Mouse (Mus musculus) midbrain, postnatal 0 days (tissue): ENCODE data around the gene Zcchc4. TPM values are rescaled to one million over a fixed set of nuclear protein-coding genes. Genes with fewer than 3 reads are reported as not detected.

Source experiments
- ATAC-seq: fragments of 200-750 bp; cut with Nextera tagmentation; 2 replicates; pipeline ENCODE4 v1.8.0; 2017; ENCODE audit warnings: moderate number of reproducible peaks, mild to moderate bottlenecking, moderate TSS enrichment, moderate library complexity; ENCODE audit not compliant: low FRiP score
- DNase-seq: peaks from one replicate; pipeline ENCODE4 v3.0.0-alpha.2; 2015; ENCODE audit warnings: low spot score
- H3K27ac ChIP-seq: fragments of 300-500 bp; sonication (generic); 2 replicates; pipeline ENCODE4 v1.5.1; 2014; ENCODE audit warnings: low read depth, mild to moderate bottlenecking, low read length, mixed read lengths
- H3K27me3 ChIP-seq: fragments of 300-500 bp; sonication (generic); 2 replicates; pipeline ENCODE4 v1.6.1; 2014; ENCODE audit warnings: low read length, control low read depth, mixed read lengths; ENCODE audit not compliant: insufficient read depth
- H3K36me3 ChIP-seq: fragments of 300-500 bp; sonication (generic); 2 replicates; pipeline ENCODE4 v1.6.1; 2014; ENCODE audit warnings: low read length, control low read depth, mixed read lengths; ENCODE audit not compliant: insufficient read depth
- H3K4me1 ChIP-seq: fragments of 300-500 bp; sonication (generic); 2 replicates; pipeline ENCODE4 v1.6.1; 2014; ENCODE audit warnings: mild to moderate bottlenecking, control low read depth, antibody characterized with exemption, low read length, mixed read lengths; ENCODE audit not compliant: insufficient read depth
- H3K4me2 ChIP-seq: fragments of 300-500 bp; sonication (generic); 2 replicates; pipeline ENCODE4 v1.6.1; 2014; ENCODE audit warnings: low read depth, mild to moderate bottlenecking, low read length, mixed read lengths; ENCODE audit not compliant: poor library complexity, severe bottlenecking
- H3K4me3 ChIP-seq: fragments of 300-500 bp; sonication (generic); 2 replicates; pipeline ENCODE4 v1.5.1; 2014; ENCODE audit warnings: low read depth, mild to moderate bottlenecking, low read length, moderate library complexity
- H3K9ac ChIP-seq: fragments of 300-500 bp; sonication (generic); replicated peaks from 2 replicates; pipeline ENCODE4 v1.6.1; 2014; ENCODE audit warnings: mild to moderate bottlenecking, low read length, moderate library complexity, mixed read lengths; ENCODE audit not compliant: poor library complexity, severe bottlenecking
- H3K9me3 ChIP-seq: fragments of 300-500 bp; sonication (generic); 2 replicates; pipeline ENCODE4 v1.6.1; 2016; ENCODE audit warnings: low read length, control low read depth
- CTCF ChIP-seq: IDR thresholded peaks from 2 replicates; pipeline ENCODE4 v1.5.1; 2016; ENCODE audit warnings: antibody characterized with exemption, mild to moderate bottlenecking
- WGBS: fragments of 180-500 bp; shearing (Covaris S2); extraction: QIAGEN DNeasy Blood & Tissue Kit; methylation state at CpG from one replicate; pipeline ENCODE4 v1.1.7; 2014; 5-methylcytosine and 5-hydroxymethylcytosine counted together
- polyA plus RNA-seq: library from polyadenylated mRNA; unstranded; fragments of >200 nt; fragmentation: Nextera tagmentation; extraction: Ambion mirVana; gene quantifications from 2 replicates; pipeline ENCODE4 v1.2.1, GENCODE M21; 2015
- total RNA-seq: library from RNA; depleted of rRNA; stranded (reverse); fragments of >200 nt; gene quantifications from 2 replicates; pipeline ENCODE4 v1.2.3, GENCODE M21; 2014

The Zcchc4 gene
- total and polyA plus RNA-seq, 2 experiments from 2014 or later, result 7.3 to 10.7 TPM

DNA sequence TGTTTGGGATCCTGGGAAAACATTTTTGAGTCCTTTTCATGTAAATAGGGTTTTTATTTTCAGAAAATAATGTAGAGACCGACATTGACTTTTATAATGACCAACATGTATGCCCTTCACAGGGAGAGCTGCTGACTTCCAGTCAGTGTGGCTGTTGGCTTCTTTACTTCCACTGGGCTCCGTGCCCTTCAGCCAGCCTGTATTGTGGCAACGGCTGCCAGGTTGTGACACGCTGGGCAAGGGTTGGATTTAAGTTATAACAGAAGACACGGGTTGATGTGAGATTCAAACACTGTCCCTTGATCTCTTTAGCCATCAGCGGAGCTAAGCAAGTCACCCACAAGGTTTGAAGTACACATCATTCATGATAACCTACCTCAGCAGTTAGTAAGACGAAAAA is 43.5 kb downstream of the Zcchc4 start:
- H3K4me1 ChIP-seq, result no peaks in the 10 kb centered on the region
- ATAC-seq, result no peak
- no peak for DNase-seq
- H3K27ac ChIP-seq, result no peak overlapping the region
- 91% methylated on average over 7 of the region's 7 CpGs for WGBS
- H3K4me2 ChIP-seq, result no peak overlapping the region
- H3K4me3 ChIP-seq, result no peak overlapping the region
- no peaks in the 10 kb centered on the region for H3K27me3 ChIP-seq
- no peaks in the 10 kb centered on the region for H3K9me3 ChIP-seq
- TF ChIP-seq CTCF, result no peak
- peaks cover 10% of the 10 kb centered on the region; the same call in 1 of the 2 replicates for H3K36me3 ChIP-seq
- H3K9ac ChIP-seq, result no peak overlapping the region

DNA sequence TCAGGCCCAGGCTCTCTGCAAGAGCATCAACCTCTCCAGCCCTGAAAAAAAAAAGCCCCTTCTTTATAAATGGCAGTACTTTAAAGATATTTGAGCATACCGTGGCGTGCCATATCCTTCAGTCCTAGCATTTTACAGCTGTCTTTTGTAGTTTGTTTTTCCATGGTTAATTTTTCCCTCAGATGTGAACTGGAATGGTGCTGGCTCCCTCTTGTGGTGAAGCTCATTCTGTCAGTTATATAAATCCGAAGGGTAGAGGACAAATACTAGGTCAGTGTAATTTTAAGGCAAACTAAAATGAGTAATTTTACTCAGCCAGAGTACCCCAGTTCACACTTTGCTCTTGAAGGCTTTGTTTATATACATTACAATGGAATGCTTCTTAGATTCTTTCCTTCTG is 46.5 kb downstream of the Zcchc4 start:
- TF ChIP-seq CTCF, result peak; percentile 89
- Histone ChIP-seq H3K9me3 (no peaks in the 10 kb centered on the region), H3K36me3 (peaks cover 8% of the 10 kb centered on the region; the same call in 1 of the 2 replicates), H3K4me3 (no peak overlapping the region), H3K4me2 (no peak overlapping the region), H3K27me3 (no peaks in the 10 kb centered on the region), H3K27ac (no peak overlapping the region), H3K9ac (no peak overlapping the region), H3K4me1 (no peaks in the 10 kb centered on the region)
- no peak for ATAC-seq
- peak; percentile 75 for DNase-seq
- 21% methylated on average over 3 of the region's 3 CpGs for WGBS

DNA sequence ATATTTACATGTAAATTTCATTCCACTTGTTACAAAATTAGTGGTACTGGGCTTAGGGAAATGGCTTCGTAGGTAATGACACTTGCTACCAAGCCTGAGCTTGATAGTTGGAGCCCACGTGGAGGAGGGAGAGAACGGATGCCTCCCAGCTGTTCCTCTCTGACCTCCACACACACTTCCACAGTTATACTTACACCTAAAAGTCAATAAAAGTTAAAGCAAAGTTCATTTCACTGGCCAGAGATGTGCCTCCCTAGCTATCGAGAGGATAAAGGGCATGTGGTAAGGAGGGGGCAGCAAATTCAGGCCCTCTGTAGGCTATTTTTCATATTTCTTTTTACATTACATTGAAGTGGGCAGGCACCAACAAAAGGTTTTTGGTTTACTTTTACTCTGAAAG is 52.7 kb downstream of the Zcchc4 start:
- Histone ChIP-seq H3K4me1 (no peaks in the 10 kb centered on the region), H3K4me3 (no peak overlapping the region), H3K27ac (no peak overlapping the region), H3K27me3 (no peaks in the 10 kb centered on the region), H3K36me3 (0 out of 2 replicates have a peak, but pooled peaks cover 2% of the 10 kb centered on the region), H3K4me2 (no peak overlapping the region), H3K9me3 (no peaks in the 10 kb centered on the region), H3K9ac (no peak overlapping the region)
- ATAC-seq, result no peak
- WGBS, result 91% methylated on average over 4 of the region's 4 CpGs
- TF ChIP-seq CTCF, result no peak
- DNase-seq, result no peak

DNA sequence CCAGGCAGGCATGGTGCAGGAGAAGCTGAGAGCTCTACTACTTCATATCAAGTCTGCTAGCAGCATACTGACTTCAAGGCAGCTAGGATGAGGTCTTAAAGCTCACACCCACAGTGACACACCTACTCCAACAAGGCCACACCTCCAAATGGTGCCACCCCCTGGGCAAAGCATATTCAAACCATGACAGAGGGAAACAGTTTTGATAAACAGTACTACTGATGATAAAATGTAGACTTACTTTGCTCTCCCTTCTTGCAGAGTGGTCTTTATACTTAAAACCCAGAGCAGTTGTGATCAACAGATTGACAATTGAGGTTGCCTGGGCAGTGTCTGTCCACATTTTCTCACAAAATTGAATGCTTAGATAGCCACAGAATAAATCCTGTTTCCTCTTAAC is 57.8 kb downstream of the Zcchc4 start:
- H3K36me3 ChIP-seq, result peaks cover 2% of the 10 kb centered on the region; the same call in 1 of the 2 replicates

DNA sequence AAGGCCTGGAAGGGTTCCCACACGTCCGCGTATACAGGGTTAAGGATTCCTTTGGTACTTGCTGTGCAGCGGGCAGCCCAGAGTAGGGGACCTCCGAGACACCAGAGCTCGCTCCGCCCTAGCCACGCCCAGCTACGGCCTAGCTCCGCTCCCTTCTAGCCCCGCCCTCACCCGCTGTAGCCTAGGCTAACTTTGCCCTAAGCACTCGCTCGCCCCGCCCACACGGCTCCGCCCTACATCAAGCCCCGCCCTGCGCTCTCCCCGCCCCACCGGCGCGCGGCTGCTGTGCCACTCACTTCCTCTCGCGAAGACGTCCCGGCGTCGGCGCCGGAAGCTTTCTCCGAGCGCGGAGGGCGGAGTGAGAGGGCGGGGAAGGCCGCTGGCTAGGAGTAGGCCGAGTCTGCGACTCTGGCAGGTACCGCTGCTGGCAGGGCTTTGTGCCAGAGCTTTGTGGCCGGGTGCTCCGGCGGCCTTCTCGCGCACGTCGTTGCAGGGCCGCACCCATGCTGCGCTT is 58.6 kb downstream of the Zcchc4 start, which contains the start of gene Anapc4:
Gene Anapc4 (plus strand): TSS at position 252 of the 514 bp plus-strand sequence.
- Histone ChIP-seq H3K36me3 (peaks cover 2% of the 10 kb centered on the region; the same call in 1 of the 2 replicates), H3K9me3 (no peaks in the 10 kb centered on the region), H3K4me1 (peaks cover 12% of the 10 kb centered on the region; the same call in 1 of the 2 replicates), H3K9ac (peak within 1 kb of the TSS; percentile 87), H3K4me2 (peak within 1 kb of the TSS; percentile 82), H3K27ac (peak within 1 kb of the TSS; percentile 83), H3K27me3 (no peaks in the 10 kb centered on the region), H3K4me3 (peak within 1 kb of the TSS; percentile 82)
- ATAC-seq (peak; percentile 97), DNase-seq (peak; percentile 98)
- under 1% methylated on average over 42 of the region's 50 CpGs for WGBS
- TF ChIP-seq CTCF, result no peak

More for the DNA sequence above, 57.8 kb downstream of the Zcchc4 start:
- no peak for DNase-seq
- H3K4me3 ChIP-seq, result peak overlapping the region; percentile 82; the same call in 1 of the 2 replicates
- H3K9ac ChIP-seq, result peak overlapping the region; percentile 87
- no peak for ATAC-seq
- peaks cover 12% of the 10 kb centered on the region; the same call in 1 of the 2 replicates for H3K4me1 ChIP-seq
- no peaks in the 10 kb centered on the region for H3K9me3 ChIP-seq
- H3K4me2 ChIP-seq, result peak overlapping the region; percentile 82
- H3K27me3 ChIP-seq, result no peaks in the 10 kb centered on the region
- peak overlapping the region; percentile 83 for H3K27ac ChIP-seq
- TF ChIP-seq CTCF, result no peak

DNA sequence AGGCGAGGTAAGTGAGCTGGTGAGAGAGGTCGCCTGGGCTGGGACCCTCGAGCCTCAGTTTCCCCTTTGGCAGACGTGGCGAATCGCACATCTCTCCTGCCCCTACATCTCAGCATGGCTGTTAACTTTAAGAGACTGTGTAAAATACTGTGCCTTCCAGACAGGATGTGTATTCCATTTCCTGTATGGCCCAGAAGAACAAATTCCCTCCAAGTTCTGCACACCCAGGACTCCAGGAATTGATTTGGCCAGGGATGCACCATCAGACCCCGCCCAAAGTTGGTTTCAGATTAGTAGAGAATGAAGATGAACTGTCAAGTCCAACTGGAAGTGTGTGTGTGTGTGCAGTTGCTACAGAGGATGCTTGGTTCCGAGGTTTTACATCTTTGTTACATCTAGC is 59.2 kb downstream of the Zcchc4 start:
- H3K36me3 ChIP-seq, result peaks cover 2% of the 10 kb centered on the region; the same call in 1 of the 2 replicates
- H3K4me2 ChIP-seq, result peak overlapping the region; percentile 82
- no peaks in the 10 kb centered on the region for H3K9me3 ChIP-seq
- 9% methylated on average over 8 of the region's 8 CpGs for WGBS
- H3K9ac ChIP-seq, result peak overlapping the region; percentile 87
- peaks cover 12% of the 10 kb centered on the region; the same call in 1 of the 2 replicates for H3K4me1 ChIP-seq
- peak; percentile 35 for ATAC-seq
- DNase-seq, result no peak
- peak overlapping the region; percentile 82 for H3K4me3 ChIP-seq
- peak overlapping the region; percentile 83 for H3K27ac ChIP-seq
- no peak for TF ChIP-seq CTCF
- no peaks in the 10 kb centered on the region for H3K27me3 ChIP-seq
